8 mouse cellular contexts compared by ENCODE assay signal in genomic region chr5:118172078-118172723, GRCm38 (mm10). TPM values are rescaled to one million over a fixed set of nuclear protein-coding genes. Genes with fewer than 3 reads are reported as not detected.
DNase-seq lines count a peak whose midpoint lies in the region; ATAC-seq and TF ChIP-seq lines count a peak whose summit lies in the region.

No protein-coding gene starts in this region.

- no peak for ATAC-seq in midbrain, postnatal 0 days (ENCODE audit: low FRiP score)

- H3K9ac ChIP-seq in liver, adult 2 months (ENCODE audit: low read depth, low read length) = no peak overlapping the region
- H3K9ac ChIP-seq in midbrain, postnatal 0 days (replicated peaks; ENCODE audit: low read length, poor library complexity, severe bottlenecking) = no peak overlapping the region

- H3K4me3 ChIP-seq in liver, adult 2 months (ENCODE audit: insufficient read depth, low read depth, low read length) = peak overlapping the region; percentile 29
- peak overlapping the region; percentile 59 for H3K4me3 ChIP-seq in midbrain, postnatal 0 days (ENCODE audit: low read depth, low read length)

- H3K27ac ChIP-seq in liver, adult 2 months (replicated peaks; ENCODE audit: insufficient read depth, low read depth, low read length) = no peak overlapping the region
- H3K27ac ChIP-seq in midbrain, postnatal 0 days (ENCODE audit: low read depth, low read length) = no peak overlapping the region

- TF ChIP-seq POLR2A in liver, adult 2 months (IDR thresholded peaks at IDR 0.05; ENCODE audit: extremely low read depth, insufficient read depth, low read length) = no peak

- DNase-seq in liver, adult 2 months (ENCODE audit: extremely low read depth, low read depth, low spot score) = no peak
- no peak for DNase-seq in liver
- DNase-seq in embryo, embryonic 9.5 days (ENCODE audit: extremely low spot score) = peak; percentile 35
- DNase-seq in induced T-regulatory cell, adult 2 months (ENCODE audit: low read depth) = peak; percentile 45
- DNase-seq in midbrain, postnatal 0 days (ENCODE audit: low spot score) = no peak
- no peak for DNase-seq in cerebellum, adult 18-20 months
- no peak for DNase-seq in gastrocnemius, postnatal 4 days (ENCODE audit: low spot score in 2 of 2)
- DNase-seq in thymus, postnatal 0 days (ENCODE audit: low spot score) = no peak

- TF ChIP-seq CTCF in liver, adult 2 months (IDR thresholded peaks at IDR 0.05; ENCODE audit: low read depth, low read length) = no peak
- TF ChIP-seq CTCF in midbrain, postnatal 0 days (IDR thresholded peaks at IDR 0.05) = no peak

- H3K79me2 ChIP-seq in liver, adult 2 months (ENCODE audit: control insufficient read depth, insufficient read depth, low read length) = no peaks in the 10 kb centered on the region

- H3K4me2 ChIP-seq in midbrain, postnatal 0 days (ENCODE audit: low read depth, low read length, poor library complexity, severe bottlenecking) = peak overlapping the region; percentile 95

- peaks cover 3% of the 10 kb centered on the region; the same call in 1 of the 2 replicates for H3K9me3 ChIP-seq in midbrain, postnatal 0 days (ENCODE audit: low read length)

- peaks cover 29% of the 10 kb centered on the region for H3K27me3 ChIP-seq in liver, adult 2 months (ENCODE audit: control insufficient read depth, insufficient read depth, low read length)
- H3K27me3 ChIP-seq in midbrain, postnatal 0 days (ENCODE audit: insufficient read depth, low read length) = peaks cover 32% of the 10 kb centered on the region

- H3K36me3 ChIP-seq in liver, adult 2 months (ENCODE audit: control insufficient read depth, insufficient read depth, low read length) = no peaks in the 10 kb centered on the region
- H3K36me3 ChIP-seq in midbrain, postnatal 0 days (ENCODE audit: insufficient read depth, low read length) = no peaks in the 10 kb centered on the region

- under 1% methylated on average over 27 of the region's 27 CpGs for WGBS in liver, adult 2 months
- WGBS in midbrain, postnatal 0 days = under 1% methylated on average over 27 of the region's 27 CpGs

- peaks cover 5% of the 10 kb centered on the region for H3K4me1 ChIP-seq in liver, adult 2 months (ENCODE audit: control insufficient read depth, insufficient read depth, low read length)
- H3K4me1 ChIP-seq in midbrain, postnatal 0 days (ENCODE audit: insufficient read depth, low read length) = peaks cover 4% of the 10 kb centered on the region; the same call in 1 of the 2 replicates

RNA-seq across cellular contexts. Expression of gene Hrk, which starts 7.8 kb away (rescaled TPM):
- total RNA-seq in liver, adult 2 months (2014; rRNA removed) = 0.07 and 0.09 TPM in 2 replicates
- 0.02 and 0.05 TPM in 2 replicates for polyA plus RNA-seq in liver, adult 2 months (2012; rRNA removed)
- 18.2 and 20.0 TPM in 2 replicates for total RNA-seq in midbrain, postnatal 0 days (2014; rRNA removed)
- polyA plus RNA-seq in midbrain, postnatal 0 days (2015; fragmentation: Nextera tagmentation; extraction: Ambion mirVana) = 5.7 and 6.6 TPM in 2 replicates
- total RNA-seq in gastrocnemius, postnatal 4 days (2021) = not detected
- polyA plus RNA-seq in thymus, postnatal 0 days (2015; fragmentation: Nextera tagmentation; extraction: Ambion mirVana) = 0.08 and 0.10 TPM in 2 replicates

RNA-seq across cellular contexts. Expression of gene Fbxw8, which starts 16.9 kb away (rescaled TPM):
- 15.9 and 18.4 TPM in 2 replicates for total RNA-seq in liver, adult 2 months (2014; rRNA removed)
- polyA plus RNA-seq in liver, adult 2 months (2012; rRNA removed) = 31.7 and 33.8 TPM in 2 replicates
- total RNA-seq in midbrain, postnatal 0 days (2014; rRNA removed) = 43.0 and 48.4 TPM in 2 replicates
- 13.6 and 14.4 TPM in 2 replicates for polyA plus RNA-seq in midbrain, postnatal 0 days (2015; fragmentation: Nextera tagmentation; extraction: Ambion mirVana)
- total RNA-seq in gastrocnemius, postnatal 4 days (2021) = 10 to 100 TPM; 60.2 to 61.6 TPM
- polyA plus RNA-seq in thymus, postnatal 0 days (2015; fragmentation: Nextera tagmentation; extraction: Ambion mirVana) = 8.1 TPM in 2 replicates

Comparison
In these comparisons a context has a peak if more than half of its experiments do, and no peak if none do; other contexts are left out.
1. DNase-seq: peak in embryo, embryonic 9.5 days (single experiment) and induced T-regulatory cell, adult 2 months (single experiment); none in liver, adult 2 months (single experiment), liver (single experiment), midbrain, postnatal 0 days (single experiment), cerebellum, adult 18-20 months (0 of 2), gastrocnemius, postnatal 4 days (0 of 2) and thymus, postnatal 0 days (single experiment).
2. RNA of gene Hrk, which starts 7.8 kb away (total RNA-seq): 18.2 to 20.0 TPM in midbrain, postnatal 0 days; not detected in gastrocnemius, postnatal 4 days and 0.07 to 0.09 TPM in liver, adult 2 months; every median in the first group is over 10 times any median in the second.